Comparison of ENCODE assay signal across 12 mouse cellular contexts in genomic region chr1:73140557-73141345, GRCm38 (mm10).
DNase-seq lines count a peak whose midpoint lies in the region; ATAC-seq lines count a peak whose summit lies in the region.
"Had no signal": no experiment of that assay in that cellular context is flagged by ENCODE, and none has a peak within 500 bp of the region (broad histone marks: within the 10 kb centered on the region; RNA-seq: fewer than 3 reads in every experiment).

No protein-coding gene starts in this region.

- H3K36me3 ChIP-seq in forebrain, embryonic 13.5 days (ENCODE audit: poor library complexity, severe bottlenecking): no peaks in the 10 kb centered on the region
- no peaks in the 10 kb centered on the region for H3K36me3 ChIP-seq in forebrain, embryonic 15.5 days
- H3K36me3 ChIP-seq in midbrain, embryonic 11.5 days (ENCODE audit: control insufficient read depth, insufficient read depth, low read length): no peaks in the 10 kb centered on the region
- no peaks in the 10 kb centered on the region for H3K36me3 ChIP-seq in midbrain, embryonic 15.5 days (replicated peaks)
- H3K36me3 ChIP-seq: neural tube, embryonic 13.5 days had no signal

- H3K4me2 ChIP-seq in forebrain, embryonic 13.5 days: no peak overlapping the region
- no peak overlapping the region for H3K4me2 ChIP-seq in forebrain, embryonic 15.5 days (replicated peaks)
- no peak overlapping the region for H3K4me2 ChIP-seq in midbrain, embryonic 11.5 days
- H3K4me2 ChIP-seq in midbrain, embryonic 15.5 days: no peak overlapping the region
- H3K4me2 ChIP-seq: neural tube, embryonic 13.5 days had no signal

- 58% methylated on average over 7 of the region's 7 CpGs for WGBS in forebrain, embryonic 13.5 days
- WGBS in forebrain, embryonic 15.5 days: 59% methylated on average over 7 of the region's 7 CpGs
- WGBS in midbrain, embryonic 11.5 days: 61% methylated on average over 7 of the region's 7 CpGs
- WGBS in midbrain, embryonic 15.5 days: 62% methylated on average over 7 of the region's 7 CpGs

- no peak overlapping the region for H3K27ac ChIP-seq in forebrain, embryonic 13.5 days
- H3K27ac ChIP-seq in forebrain, embryonic 15.5 days (replicated peaks): no peak overlapping the region
- H3K27ac ChIP-seq in midbrain, embryonic 11.5 days (ENCODE audit: low read depth, low read length): no peak overlapping the region
- H3K27ac ChIP-seq in midbrain, embryonic 15.5 days: no peak overlapping the region
- H3K27ac ChIP-seq: neural tube, embryonic 13.5 days had no signal

- peak; percentile 27; the same call in 1 of the 2 replicates for ATAC-seq in forebrain, embryonic 13.5 days
- ATAC-seq in forebrain, embryonic 15.5 days (replicated peaks): no peak
- no peak for ATAC-seq in midbrain, embryonic 11.5 days (ENCODE audit: low FRiP score)
- no peak for ATAC-seq in midbrain, embryonic 15.5 days (replicated peaks)

- no peaks in the 10 kb centered on the region for H3K27me3 ChIP-seq in forebrain, embryonic 13.5 days
- H3K27me3 ChIP-seq in forebrain, embryonic 15.5 days: no peaks in the 10 kb centered on the region
- no peaks in the 10 kb centered on the region for H3K27me3 ChIP-seq in midbrain, embryonic 11.5 days (ENCODE audit: control insufficient read depth, insufficient read depth, low read length)
- no peaks in the 10 kb centered on the region for H3K27me3 ChIP-seq in midbrain, embryonic 15.5 days (replicated peaks)
- H3K27me3 ChIP-seq: neural tube, embryonic 13.5 days had no signal

- DNase-seq in midbrain, embryonic 11.5 days (ENCODE audit: low spot score, missing footprints): peak; percentile 82
- DNase-seq in kidney, postnatal 10 days: peak; percentile 55
- peak; percentile 38 to 53 for DNase-seq in lung, postnatal 4 days
- DNase-seq in left cerebral cortex, adult 18-20 months (ENCODE audit: low spot score in 2 of 2): no peak
- no peak for DNase-seq in adipocyte (ENCODE audit: low spot score)
- DNase-seq: adrenal gland, adult 2 months; layer of hippocampus, postnatal 36 days; right cerebral cortex, postnatal 25 days had no signal

- H3K9ac ChIP-seq in forebrain, embryonic 13.5 days: no peak overlapping the region
- no peak overlapping the region for H3K9ac ChIP-seq in forebrain, embryonic 15.5 days (replicated peaks)
- H3K9ac ChIP-seq in midbrain, embryonic 11.5 days (ENCODE audit: low read length): no peak overlapping the region
- H3K9ac ChIP-seq in midbrain, embryonic 15.5 days: no peak overlapping the region
- H3K9ac ChIP-seq: neural tube, embryonic 13.5 days had no signal

- no peaks in the 10 kb centered on the region for H3K9me3 ChIP-seq in forebrain, embryonic 13.5 days (replicated peaks)
- no peaks in the 10 kb centered on the region for H3K9me3 ChIP-seq in forebrain, embryonic 15.5 days
- no peaks in the 10 kb centered on the region for H3K9me3 ChIP-seq in midbrain, embryonic 11.5 days (ENCODE audit: control insufficient read depth, low read length)
- H3K9me3 ChIP-seq in midbrain, embryonic 15.5 days: no peaks in the 10 kb centered on the region
- H3K9me3 ChIP-seq: neural tube, embryonic 13.5 days had no signal

- 0 out of 2 replicates have a peak, but pooled peaks cover 5% of the 10 kb centered on the region for H3K4me1 ChIP-seq in forebrain, embryonic 13.5 days
- no peaks in the 10 kb centered on the region for H3K4me1 ChIP-seq in forebrain, embryonic 15.5 days
- peaks cover 4% of the 10 kb centered on the region for H3K4me1 ChIP-seq in midbrain, embryonic 11.5 days (ENCODE audit: control insufficient read depth, insufficient read depth, low read length)
- H3K4me1 ChIP-seq in midbrain, embryonic 15.5 days: no peaks in the 10 kb centered on the region
- H3K4me1 ChIP-seq: neural tube, embryonic 13.5 days had no signal

- no peak overlapping the region for H3K4me3 ChIP-seq in forebrain, embryonic 13.5 days
- H3K4me3 ChIP-seq in forebrain, embryonic 15.5 days: no peak overlapping the region
- no peak overlapping the region for H3K4me3 ChIP-seq in midbrain, embryonic 11.5 days (ENCODE audit: low read depth, low read length)
- no peak overlapping the region for H3K4me3 ChIP-seq in midbrain, embryonic 15.5 days
- H3K4me3 ChIP-seq: neural tube, embryonic 13.5 days had no signal

Comparison
In these comparisons a context has a peak if more than half of its experiments do, and no peak if none do; other contexts are left out.
1. DNase-seq: peak in midbrain, embryonic 11.5 days (single experiment), kidney, postnatal 10 days (single experiment) and lung, postnatal 4 days (2 of 2); none in left cerebral cortex, adult 18-20 months (0 of 2) and adipocyte (single experiment).